9 mouse cellular contexts compared by ENCODE assay signal in the genomic region with DNA sequence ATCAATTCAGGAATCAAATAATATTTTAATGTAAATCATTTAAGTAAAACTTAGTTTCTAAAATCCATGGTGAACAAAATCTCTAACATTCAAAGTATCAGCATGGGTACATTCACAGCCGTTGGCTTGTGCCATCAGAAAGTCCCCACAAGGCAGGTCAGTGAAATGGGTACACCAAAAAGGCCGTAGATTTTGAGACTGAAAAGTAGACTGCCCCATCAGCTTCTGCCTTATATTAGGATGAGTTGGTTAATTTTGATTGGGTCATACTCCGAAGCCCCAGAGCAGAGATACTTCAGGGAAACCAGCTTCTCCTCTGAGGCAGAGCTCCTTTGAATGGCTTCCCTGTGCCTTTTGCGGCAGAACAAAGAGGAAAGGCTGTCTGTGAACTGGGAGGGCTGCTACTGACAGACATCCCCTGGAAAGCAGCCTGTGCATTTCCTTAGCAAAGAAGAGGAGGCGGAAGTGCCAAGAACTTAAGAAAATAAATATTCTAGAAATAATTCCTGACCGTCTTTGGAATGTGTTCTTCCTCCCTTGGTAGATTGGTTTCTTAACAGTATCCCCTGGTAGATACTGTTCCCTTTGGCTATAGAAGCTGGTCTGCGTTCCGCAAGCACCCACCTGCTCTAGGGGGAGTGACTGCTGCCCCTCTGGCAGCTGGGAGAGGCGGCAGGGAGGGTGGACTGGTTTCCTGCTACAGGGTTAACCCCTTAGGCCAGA.
DNase-seq lines count a peak whose midpoint lies in the region; ATAC-seq and TF ChIP-seq lines count a peak whose summit lies in the region.
"Had no signal": no experiment of that assay in that cellular context is flagged by ENCODE, and none has a peak within 500 bp of the region (broad histone marks: within the 10 kb centered on the region; RNA-seq: fewer than 3 reads in every experiment).

No protein-coding gene starts in this region.

- WGBS in embryonic facial prominence, embryonic 14.5 days: 35% methylated on average over 9 of the region's 9 CpGs
- 25% methylated on average over 9 of the region's 9 CpGs for WGBS in hindbrain, embryonic 10.5 days
- 41% methylated on average over 9 of the region's 9 CpGs for WGBS in lung, adult 2 months
- WGBS in stomach, embryonic 15.5 days: 39% methylated on average over 9 of the region's 9 CpGs

- peak overlapping the region; percentile 17; the same call in 1 of the 2 replicates for H3K27ac ChIP-seq in embryonic facial prominence, embryonic 14.5 days (replicated peaks; ENCODE audit: low read depth, low read length)
- H3K27ac ChIP-seq in hindbrain, embryonic 10.5 days: peak overlapping the region; percentile 85
- peak overlapping the region; percentile 49; the same call in 1 of the 2 replicates for H3K27ac ChIP-seq in stomach, embryonic 15.5 days
- H3K27ac ChIP-seq: liver, embryonic 14.5 days had no signal

- no peak for TF ChIP-seq CTCF in lung, adult 2 months (IDR thresholded peaks at IDR 0.05; ENCODE audit: insufficient read depth, low read length)

- H3K4me3 ChIP-seq in embryonic facial prominence, embryonic 14.5 days (ENCODE audit: low read depth, low read length): no peak overlapping the region
- H3K4me3 ChIP-seq in hindbrain, embryonic 10.5 days: peak overlapping the region; percentile 2; the same call in 1 of the 2 replicates
- no peak overlapping the region for H3K4me3 ChIP-seq in lung, adult 2 months (replicated peaks; ENCODE audit: extremely low read depth, low read depth, low read length)
- H3K4me3 ChIP-seq in stomach, embryonic 15.5 days (replicated peaks): no peak overlapping the region

- peaks cover 47% of the 10 kb centered on the region for H3K4me1 ChIP-seq in embryonic facial prominence, embryonic 14.5 days (ENCODE audit: control insufficient read depth, insufficient read depth, low read length)
- peaks cover 48% of the 10 kb centered on the region for H3K4me1 ChIP-seq in hindbrain, embryonic 10.5 days (replicated peaks)
- peaks cover 27% of the 10 kb centered on the region for H3K4me1 ChIP-seq in lung, adult 2 months (ENCODE audit: control insufficient read depth, insufficient read depth, low read length)
- H3K4me1 ChIP-seq in stomach, embryonic 15.5 days: peaks cover 42% of the 10 kb centered on the region

- no peaks in the 10 kb centered on the region for H3K36me3 ChIP-seq in embryonic facial prominence, embryonic 14.5 days (ENCODE audit: control insufficient read depth, insufficient read depth, low read length)
- H3K36me3 ChIP-seq in hindbrain, embryonic 10.5 days: no peaks in the 10 kb centered on the region
- H3K36me3 ChIP-seq in stomach, embryonic 15.5 days: no peaks in the 10 kb centered on the region

- peak; percentile 42 to 47 for DNase-seq in cerebellum, postnatal 10 days
- no peak for DNase-seq in cerebellum, postnatal 14 days
- DNase-seq in embryonic facial prominence, embryonic 14.5 days (ENCODE audit: low spot score): peak; percentile 65
- peak; percentile 45 for DNase-seq in hindbrain, embryonic 10.5 days (ENCODE audit: low spot score)
- peak; percentile 26 for DNase-seq in lung, adult 2 months
- DNase-seq in ovary, postnatal 10 days (ENCODE audit: low spot score): no peak

- TF ChIP-seq POLR2A in lung, adult 2 months (IDR thresholded peaks at IDR 0.05; ENCODE audit: borderline replicate concordance, extremely low read depth, low read depth, low read length): no peak

- H3K4me2 ChIP-seq in embryonic facial prominence, embryonic 14.5 days (ENCODE audit: low read depth, low read length): no peak overlapping the region
- no peak overlapping the region for H3K4me2 ChIP-seq in stomach, embryonic 15.5 days

- no peaks in the 10 kb centered on the region for H3K27me3 ChIP-seq in embryonic facial prominence, embryonic 14.5 days (replicated peaks; ENCODE audit: control insufficient read depth, insufficient read depth, low read length)
- no peaks in the 10 kb centered on the region for H3K27me3 ChIP-seq in hindbrain, embryonic 10.5 days (ENCODE audit: insufficient read depth, poor library complexity, severe bottlenecking)
- H3K27me3 ChIP-seq in stomach, embryonic 15.5 days (replicated peaks): no peaks in the 10 kb centered on the region

- no peak overlapping the region for H3K9ac ChIP-seq in embryonic facial prominence, embryonic 14.5 days (ENCODE audit: low read depth, low read length)
- H3K9ac ChIP-seq in stomach, embryonic 15.5 days: no peak overlapping the region
- H3K9ac ChIP-seq: liver, embryonic 14.5 days had no signal

- ATAC-seq in embryonic facial prominence, embryonic 14.5 days (ENCODE audit: low read depth): peak; percentile 45; the same call in 1 of the 2 replicates
- no peak for ATAC-seq in stomach, embryonic 15.5 days (ENCODE audit: insufficient read depth, low FRiP score, low read depth)
- ATAC-seq in granulocyte monocyte progenitor cell, adult 5-6 weeks (replicated peaks; ENCODE audit: poor library complexity, severe bottlenecking): no peak

- H3K9me3 ChIP-seq in embryonic facial prominence, embryonic 14.5 days (ENCODE audit: control insufficient read depth, low read length): no peaks in the 10 kb centered on the region
- H3K9me3 ChIP-seq in hindbrain, embryonic 10.5 days: no peaks in the 10 kb centered on the region
- H3K9me3 ChIP-seq in stomach, embryonic 15.5 days: no peaks in the 10 kb centered on the region

Comparison
In these comparisons a context has a peak if more than half of its experiments do, and no peak if none do; other contexts are left out.
1. DNase-seq: peak in cerebellum, postnatal 10 days (2 of 2), embryonic facial prominence, embryonic 14.5 days (single experiment), hindbrain, embryonic 10.5 days (single experiment) and lung, adult 2 months (single experiment); none in cerebellum, postnatal 14 days (0 of 2) and ovary, postnatal 10 days (single experiment).
2. H3K27ac ChIP-seq: peak in every context shown above with its lines; median percentile 85 in hindbrain, embryonic 10.5 days; 49 in stomach, embryonic 15.5 days; 17 in embryonic facial prominence, embryonic 14.5 days.